In genomic region chr5:125286090-125286489, GRCm38 (mm10) we compare ENCODE assay signal across 14 mouse cellular contexts.
"Had no signal": no experiment of that assay in that cellular context is flagged by ENCODE, and none has a peak within 500 bp of the region (broad histone marks: within the 10 kb centered on the region; RNA-seq: fewer than 3 reads in every experiment).

No protein-coding gene starts in this region.

- H3K4me1 ChIP-seq: liver, embryonic 13.5 days had no signal

- H3K27me3 ChIP-seq: kidney, embryonic 15.5 days; limb, embryonic 13.5 days; liver, embryonic 13.5 days; midbrain, embryonic 12.5 days; neural tube, embryonic 13.5 days had no signal

- H3K9ac ChIP-seq: kidney, embryonic 15.5 days; limb, embryonic 13.5 days; liver, embryonic 13.5 days; midbrain, embryonic 12.5 days; neural tube, embryonic 13.5 days had no signal

- H3K27ac ChIP-seq: kidney, embryonic 15.5 days; limb, embryonic 13.5 days; liver, embryonic 13.5 days; midbrain, embryonic 12.5 days; neural tube, embryonic 13.5 days had no signal

- ATAC-seq: midbrain, embryonic 16.5 days had no signal

- H3K4me3 ChIP-seq: kidney, embryonic 15.5 days; limb, embryonic 13.5 days; liver, embryonic 13.5 days; midbrain, embryonic 12.5 days; neural tube, embryonic 13.5 days had no signal

- DNase-seq: kidney, adult 2 months; kidney, postnatal 14 days; left cerebral cortex, postnatal 4 days; liver, embryonic 13.5 days; lung, adult 18-20 months; retina, postnatal 1 day; right cerebral cortex, postnatal 14 days; thymus, adult 18-20 months; thymus, postnatal 14 days had no signal

- H3K9me3 ChIP-seq: kidney, embryonic 15.5 days; limb, embryonic 13.5 days; liver, embryonic 13.5 days; midbrain, embryonic 12.5 days; neural tube, embryonic 13.5 days had no signal

- H3K4me2 ChIP-seq: kidney, embryonic 15.5 days; limb, embryonic 13.5 days; liver, embryonic 13.5 days; midbrain, embryonic 12.5 days; neural tube, embryonic 13.5 days had no signal
